Comparison of ENCODE assay signal across 33 mouse cellular contexts in the genomic region with DNA sequence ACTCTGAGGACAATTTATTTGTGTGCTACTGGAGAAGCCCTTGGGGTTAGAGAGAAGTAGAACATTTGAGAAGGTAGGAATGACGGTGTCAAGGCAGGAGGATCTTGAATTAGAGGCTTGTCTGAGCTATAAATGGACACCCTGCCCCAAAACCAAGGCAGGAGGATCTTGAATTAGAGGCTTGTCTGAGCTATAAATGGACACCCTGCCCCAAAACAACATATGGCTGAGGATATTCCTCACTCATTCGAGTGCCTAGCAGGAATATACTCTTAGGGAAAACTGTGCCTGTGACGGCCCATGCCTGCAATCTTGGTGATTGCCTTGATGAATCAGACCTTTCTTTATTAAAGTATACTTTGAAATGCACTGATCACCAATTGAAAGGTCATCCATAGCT. TPM values are rescaled to one million over a fixed set of nuclear protein-coding genes. Genes with fewer than 3 reads are reported as not detected.
DNase-seq lines count a peak whose midpoint lies in the region; ATAC-seq and TF ChIP-seq lines count a peak whose summit lies in the region.
"Had no signal": no experiment of that assay in that cellular context is flagged by ENCODE, and none has a peak within 500 bp of the region (broad histone marks: within the 10 kb centered on the region; RNA-seq: fewer than 3 reads in every experiment).

No protein-coding gene starts in this region.

- no peak overlapping the region for H3K4me3 ChIP-seq in myocyte
- H3K4me3 ChIP-seq: embryonic facial prominence, embryonic 12.5 days; hindbrain, embryonic 13.5 days; midbrain, embryonic 10.5 days; midbrain, embryonic 15.5 days had no signal

- no peak for ATAC-seq in granulocyte monocyte progenitor cell, adult 5-6 weeks (replicated peaks; ENCODE audit: poor library complexity, severe bottlenecking)
- ATAC-seq: forebrain, embryonic 14.5 days; intestine, postnatal 0 days; midbrain, embryonic 15.5 days; Patski had no signal

- peak; percentile 18 to 65 for DNase-seq in frontal cortex, postnatal 36 days (ENCODE audit: low spot score in 2 of 2)
- no peak for DNase-seq in frontal cortex, postnatal 25 days (ENCODE audit: low spot score in 2 of 2)
- DNase-seq in right cerebral cortex, adult 18-20 months: peak; percentile 39
- DNase-seq in right cerebral cortex, postnatal 14 days: no peak
- no peak for DNase-seq in thymus, postnatal 36 days
- DNase-seq: adrenal gland, postnatal 10 days; cerebellum, adult 11-12 months; cerebellum, adult 9-11 months; embryo, embryonic 11 days; heart, adult 11 months; heart, postnatal 36 days; kidney, adult 9 months; kidney, postnatal 10 days; layer of hippocampus, postnatal 36 days; liver; lung, embryonic 14.5 days; lung, postnatal 14 days; spleen, adult 18-20 months; thymus, adult 18-20 months; thymus, postnatal 25 days had no signal

- no peak for TF ChIP-seq POLR2A in myocyte (IDR thresholded peaks at IDR 0.05; ENCODE audit: insufficient read length, low read depth)

- H3ac ChIP-seq in myocyte (ENCODE audit: control insufficient read depth, insufficient read length): no peak overlapping the region

- no peaks in the 10 kb centered on the region for H3K27me3 ChIP-seq in myocyte (ENCODE audit: control insufficient read depth, insufficient read depth, insufficient read length)
- H3K27me3 ChIP-seq: embryonic facial prominence, embryonic 12.5 days; hindbrain, embryonic 13.5 days; midbrain, embryonic 15.5 days; Patski had no signal

- peak overlapping the region; percentile 44 for H3K4me2 ChIP-seq in myocyte (ENCODE audit: low read depth)
- H3K4me2 ChIP-seq: embryonic facial prominence, embryonic 12.5 days; heart, embryonic 11.5 days; hindbrain, embryonic 13.5 days; lung, embryonic 14.5 days; midbrain, embryonic 15.5 days had no signal

- peaks cover 15% of the 10 kb centered on the region for H3K36me3 ChIP-seq in myocyte (ENCODE audit: control insufficient read depth, insufficient read depth)

- H3K79me2 ChIP-seq in myocyte (ENCODE audit: control insufficient read depth, insufficient read depth): no peaks in the 10 kb centered on the region

TF ChIP-seq in myocyte, 11 proteins besides CTCF, POLR2A, EP300 and RAD21:
- no peak for TF ChIP-seq USF1 (IDR thresholded peaks at IDR 0.05; ENCODE audit: low read depth)
- TF ChIP-seq MAX (IDR thresholded peaks at IDR 0.05; ENCODE audit: low read depth): no peak
- no peak for TF ChIP-seq E2F4 (IDR thresholded peaks at IDR 0.05; ENCODE audit: insufficient read depth)
- TF ChIP-seq MYOG (IDR thresholded peaks at IDR 0.05; ENCODE audit: control insufficient read depth in 1 of 3, insufficient read depth in 1 of 3, insufficient read length in 2 of 3, low read depth in 2 of 3): no peak
- no peak for TF ChIP-seq TCF3 (IDR thresholded peaks at IDR 0.05; ENCODE audit: insufficient read length, low read depth)
- TF ChIP-seq POLR2AphosphoS2 (IDR thresholded peaks at IDR 0.05; ENCODE audit: insufficient read length, low read depth): no peak
- no peak for TF ChIP-seq TCF12 (IDR thresholded peaks at IDR 0.05; ENCODE audit: insufficient read depth, poor library complexity, severe bottlenecking)
- TF ChIP-seq CEBPB (IDR thresholded peaks at IDR 0.05; ENCODE audit: insufficient read depth, poor library complexity, severe bottlenecking): no peak
- TF ChIP-seq MYOD1 (IDR thresholded peaks at IDR 0.05; ENCODE audit: control insufficient read depth in 1 of 3, insufficient read length in 2 of 3, low read depth in 2 of 3): no peak
- TF ChIP-seq REST (IDR thresholded peaks at IDR 0.05; ENCODE audit: insufficient read depth, insufficient read length): no peak
- TF ChIP-seq SRF (IDR thresholded peaks at IDR 0.05; ENCODE audit: control insufficient read depth, insufficient read length, low read depth): no peak

RNA-seq across cellular contexts. Expression of a gene that starts 41.7 kb away (rescaled TPM):
- 22.6 TPM for polyA plus RNA-seq in myocyte (2012; fragmentation: generic; extraction: Trizol)
- 194 and 247 TPM in 2 replicates for total RNA-seq in granulocyte monocyte progenitor cell, adult 5-6 weeks (2014; fragmentation: Nextera tagmentation)
- total RNA-seq in granulocyte monocyte progenitor cell, adult 5-6 weeks (2017): 262 and 322 TPM in 2 replicates

RNA-seq across cellular contexts. Expression of a gene that starts 42.2 kb away (rescaled TPM):
- polyA plus RNA-seq in myocyte (2012; fragmentation: generic; extraction: Trizol): 13.2 TPM
- 19.7 and 27.5 TPM in 2 replicates for total RNA-seq in granulocyte monocyte progenitor cell, adult 5-6 weeks (2014; fragmentation: Nextera tagmentation)
- total RNA-seq in granulocyte monocyte progenitor cell, adult 5-6 weeks (2017): 18.4 and 30.3 TPM in 2 replicates

RNA-seq across cellular contexts. Expression of a gene that starts 55.7 kb away (rescaled TPM):
- polyA plus RNA-seq in myocyte (2012; fragmentation: generic; extraction: Trizol): 0.13 TPM
- total RNA-seq in granulocyte monocyte progenitor cell, adult 5-6 weeks (2014; fragmentation: Nextera tagmentation): not detected in 2 replicates
- not detected in 2 replicates for total RNA-seq in granulocyte monocyte progenitor cell, adult 5-6 weeks (2017)
- total RNA-seq: megakaryocyte progenitor cell, adult 5-6 weeks; MEL; neutrophil, adult 5-6 weeks had no signal

Comparison
In these comparisons a context has a peak if more than half of its experiments do, and no peak if none do; other contexts are left out.
1. DNase-seq: peak in frontal cortex, postnatal 36 days (2 of 2) and right cerebral cortex, adult 18-20 months (single experiment); none in frontal cortex, postnatal 25 days (0 of 2), right cerebral cortex, postnatal 14 days (single experiment) and thymus, postnatal 36 days (0 of 2).